Mouse (Mus musculus) MEL (cell line): ENCODE results near the gene Mpv17l2. TPM values are rescaled to one million over a fixed set of nuclear protein-coding genes. Genes with fewer than 3 reads are reported as not detected.

Source experiments
- DNase-seq: peaks from one replicate; pipeline ENCODE4 v3.0.0; 2011; ENCODE audit warnings: low read depth, low spot score
- H3K27ac ChIP-seq: 2 replicates; pipeline ENCODE4 v1.5.1; 2012; ENCODE audit warnings: low read depth, mild to moderate bottlenecking, control low read depth, low read length, moderate library complexity; ENCODE audit not compliant: control insufficient read depth
- H3K27me3 ChIP-seq, 2 experiments: fragments of 150-350 bp in 1 of 2; sonication (generic) in 1 of 2; 2 replicates each; pipeline ENCODE4 v1.6.1; 2012; ENCODE audit warnings: low read length in 2 of 2, mild to moderate bottlenecking in 2 of 2, improper control_type of control experiment in 1 of 2, moderate library complexity in 1 of 2; ENCODE audit not compliant: insufficient read depth in 2 of 2, control insufficient read depth in 1 of 2
- H3K36me3 ChIP-seq, 2 experiments: 2 replicates each; pipeline ENCODE4 v1.6.1; 2012 to 2014; ENCODE audit warnings: low read length in 2 of 2, improper control_type of control experiment in 1 of 2, inconsistent platforms in 1 of 2, mild to moderate bottlenecking in 1 of 2; ENCODE audit not compliant: insufficient read depth in 2 of 2, control insufficient read depth in 1 of 2
- H3K4me1 ChIP-seq, 2 experiments: fragments of 150-350 bp in 1 of 2; sonication (generic) in 1 of 2; 2 replicates each; pipeline ENCODE4 v1.6.1; 2012; ENCODE audit warnings: low read length in 2 of 2, improper control_type of control experiment in 1 of 2, mild to moderate bottlenecking in 1 of 2; ENCODE audit not compliant: insufficient read depth in 2 of 2, control insufficient read depth in 1 of 2
- H3K4me3 ChIP-seq, 2 experiments: fragments of 150-350 bp in 1 of 2; sonication (generic) in 1 of 2; 2 replicates each; pipeline ENCODE4 v1.5.1; 2012; ENCODE audit warnings: low read depth in 2 of 2, low read length in 2 of 2, mild to moderate bottlenecking in 2 of 2, moderate library complexity in 2 of 2, control low read depth in 1 of 2, improper control_type of control experiment in 1 of 2; ENCODE audit not compliant: control insufficient read depth in 1 of 2, insufficient read depth in 1 of 2
- H3K79me2 ChIP-seq: 2 replicates; pipeline ENCODE4 v1.6.1; 2012; ENCODE audit warnings: mild to moderate bottlenecking, low read length, moderate library complexity; ENCODE audit not compliant: control insufficient read depth, poor library complexity, insufficient read depth
- H3K9ac ChIP-seq: 2 replicates; pipeline ENCODE4 v1.6.1; 2012; ENCODE audit warnings: low read depth, mild to moderate bottlenecking, control low read depth, low read length, moderate library complexity; ENCODE audit not compliant: control insufficient read depth, poor library complexity, severe bottlenecking
- H3K9me3 ChIP-seq: fragments of 150-350 bp; sonication (generic); replicated peaks from 2 replicates; pipeline ENCODE4 v1.6.1; 2012; ENCODE audit warnings: mild to moderate bottlenecking, low read length, improper control_type of control experiment, moderate library complexity; ENCODE audit not compliant: insufficient read depth
- CHD1 ChIP-seq: IDR thresholded peaks from 2 replicates; pipeline ENCODE4 v1.6.1; 2012; ENCODE audit warnings: low read depth, mild to moderate bottlenecking, inconsistent platforms, low read length, improper control_type of control experiment
- CHD2 ChIP-seq: IDR thresholded peaks from 2 replicates; pipeline ENCODE4 v1.6.1; 2011; ENCODE audit warnings: low read length, improper control_type of control experiment
- CTCF ChIP-seq, 3 experiments: IDR thresholded peaks in 2 of 3; conservative IDR thresholded peaks in 1 of 3; 2 replicates each; pipeline ENCODE4 v1.5.1; 2011 to 2012; ENCODE audit warnings: low read length in 3 of 3, low read depth in 2 of 3, mild to moderate bottlenecking in 2 of 3, improper control_type of control experiment in 1 of 3, inconsistent platforms in 1 of 3, mixed read lengths in 1 of 3, moderate library complexity in 1 of 3; ENCODE audit not compliant: control insufficient read depth in 1 of 3, insufficient read depth in 1 of 3, poor library complexity in 1 of 3, severe bottlenecking in 1 of 3
- ETS1 ChIP-seq: IDR thresholded peaks from 2 replicates; pipeline ENCODE4 v1.6.1; 2012; ENCODE audit warnings: low read depth, mild to moderate bottlenecking, inconsistent platforms, low read length, improper control_type of control experiment, moderate library complexity
- MAFK ChIP-seq: IDR thresholded peaks from 2 replicates; pipeline ENCODE4 v1.6.1; 2011; ENCODE audit warnings: low read depth, mild to moderate bottlenecking, low read length, improper control_type of control experiment, borderline replicate concordance
- MAX ChIP-seq: IDR thresholded peaks from 2 replicates; pipeline ENCODE4 v1.6.1; 2011; ENCODE audit warnings: low read length, improper control_type of control experiment
- MAZ ChIP-seq: IDR thresholded peaks from 2 replicates; pipeline ENCODE4 v1.6.1; 2012; ENCODE audit warnings: low read depth, mild to moderate bottlenecking, inconsistent platforms, low read length, improper control_type of control experiment
- MEF2A ChIP-seq: IDR thresholded peaks from 2 replicates; pipeline ENCODE4 v1.6.1; 2014; ENCODE audit warnings: low read depth, mild to moderate bottlenecking, inconsistent platforms, low read length, improper control_type of control experiment; ENCODE audit not compliant: poor library complexity, insufficient replicate concordance, severe bottlenecking; ENCODE audit errors: extremely low read depth
- MXI1 ChIP-seq: IDR thresholded peaks from 2 replicates; pipeline ENCODE4 v1.6.1; 2011; ENCODE audit warnings: mild to moderate bottlenecking, low read depth, low read length, improper control_type of control experiment
- NRF1 ChIP-seq: IDR thresholded peaks from 2 replicates; pipeline ENCODE4 v1.6.1; 2014; ENCODE audit warnings: low read depth, mild to moderate bottlenecking, inconsistent platforms, low read length, improper control_type of control experiment, moderate library complexity; ENCODE audit not compliant: poor library complexity, insufficient read depth, severe bottlenecking
- POLR2AphosphoS2 ChIP-seq: IDR thresholded peaks from 2 replicates; pipeline ENCODE4 v1.6.1; 2011; ENCODE audit warnings: low read length, improper control_type of control experiment
- POLR2AphosphoS5 ChIP-seq: IDR thresholded peaks from 2 replicates; pipeline ENCODE4 v1.6.1; 2012; ENCODE audit warnings: low read depth, borderline replicate concordance, mild to moderate bottlenecking, inconsistent platforms, low read length, moderate library complexity, mixed read lengths
- SIN3A ChIP-seq: IDR thresholded peaks from 2 replicates; pipeline ENCODE4 v1.6.1; 2012; ENCODE audit warnings: low read length, improper control_type of control experiment, inconsistent platforms
- TAL1 ChIP-seq: IDR thresholded peaks from 2 replicates; pipeline ENCODE4 v1.6.1; 2012; ENCODE audit warnings: mild to moderate bottlenecking, inconsistent platforms, low read length, moderate library complexity, mixed read lengths
- TBP ChIP-seq: IDR thresholded peaks from 2 replicates; pipeline ENCODE4 v1.8.0; 2011; ENCODE audit warnings: low read depth, low read length, improper control_type of control experiment
- TCF12 ChIP-seq: IDR thresholded peaks from 2 replicates; pipeline ENCODE4 v1.6.1; 2014; ENCODE audit warnings: low read depth, mild to moderate bottlenecking, inconsistent platforms, low read length, improper control_type of control experiment, moderate library complexity
- UBTF ChIP-seq: IDR thresholded peaks from 2 replicates; pipeline ENCODE4 v1.6.1; 2012; ENCODE audit warnings: low read depth, mild to moderate bottlenecking, inconsistent platforms, low read length, improper control_type of control experiment, moderate library complexity, borderline replicate concordance; ENCODE audit not compliant: insufficient read depth
- USF1 ChIP-seq: IDR thresholded peaks from 2 replicates; pipeline ENCODE4 v1.6.1; 2014; ENCODE audit warnings: low read depth, mild to moderate bottlenecking, inconsistent platforms, low read length, improper control_type of control experiment, moderate library complexity
- ZKSCAN1 ChIP-seq: IDR thresholded peaks from 2 replicates; pipeline ENCODE4 v1.6.1; 2012; ENCODE audit warnings: low read depth, mild to moderate bottlenecking, inconsistent platforms, low read length, improper control_type of control experiment, moderate library complexity
- ZMIZ1 ChIP-seq: IDR thresholded peaks from 2 replicates; pipeline ENCODE4 v1.6.1; 2012; ENCODE audit warnings: low read depth, mild to moderate bottlenecking, inconsistent platforms, low read length, improper control_type of control experiment, moderate library complexity
- ZNF384 ChIP-seq: IDR thresholded peaks from 2 replicates; pipeline ENCODE4 v1.6.1; 2012; ENCODE audit warnings: low read depth, mild to moderate bottlenecking, inconsistent platforms, low read length, improper control_type of control experiment
- polyA plus RNA-seq, 2 experiments: library from polyadenylated mRNA; stranded (reverse) in 1 of 2; unstranded in 1 of 2; fragments of >175 nt in 1 of 2; fragments of >200 nt in 1 of 2; gene quantifications; 2 replicates each; pipeline versions ENCODE4 v1.2.1 to v1.2.4; 2012; ENCODE audit warnings: low replicate concordance in 2 of 2, low read depth in 1 of 2; ENCODE audit not compliant: insufficient read length in 2 of 2, insufficient read depth in 1 of 2, missing spikeins in 1 of 2
- total RNA-seq: library from RNA; depleted of rRNA; stranded (reverse); fragments of 300-350 nt; gene quantifications from 2 replicates; pipeline ENCODE4 v1.2.3, GENCODE M21; 2012

Gene Mpv17l2
- total and polyA plus RNA-seq, 3 experiments, result 52.8 to 102 TPM; not detected in 1

DNA sequence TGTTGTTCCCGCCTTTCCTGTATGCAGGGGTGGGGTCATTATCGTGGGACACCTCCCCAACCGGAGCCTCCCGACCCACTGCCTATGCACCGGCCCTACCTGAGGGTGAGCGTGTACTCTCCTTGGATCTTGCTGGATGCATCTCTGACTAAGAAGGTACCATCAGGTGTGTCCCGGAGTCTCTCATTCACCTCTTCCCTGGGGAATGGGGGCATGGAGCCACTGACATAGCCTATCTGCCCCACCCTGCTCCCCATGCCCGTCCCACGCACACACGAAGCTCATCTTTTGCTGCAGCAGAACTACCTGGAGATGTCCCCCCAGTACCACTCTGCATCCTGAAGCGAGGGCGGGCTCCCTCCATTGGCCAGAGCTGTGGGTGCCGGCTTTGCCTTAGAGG is 10.0 kb upstream of the Mpv17l2 start:
- no peaks in the 10 kb centered on the region for H3K27me3 ChIP-seq
- no peak overlapping the region for H3K4me3 ChIP-seq
- H3K79me2 ChIP-seq, result no peaks in the 10 kb centered on the region
- H3K27ac ChIP-seq, result no peak overlapping the region
- H3K4me1 ChIP-seq, result 0 out of 4 replicates have a peak, but pooled peaks cover 0 to 5% of the 10 kb centered on the region in 2 experiments
- TF ChIP-seq USF1 (no peak), ZMIZ1 (no peak), SIN3A (no peak), ZKSCAN1 (no peak), TAL1 (no peak), TBP (no peak), MAZ (no peak), MAX (no peak), CHD2 (no peak), POLR2AphosphoS2 (no peak), MAFK (no peak), ZNF384 (no peak), TCF12 (no peak), NRF1 (no peak), CHD1 (no peak), ETS1 (no peak)
- TF ChIP-seq, all 39 proteins: peak for 0
- H3K36me3 ChIP-seq, result no peaks in the 10 kb centered on the region; a peak in 1 of 4 replicates
- no peak overlapping the region for H3K9ac ChIP-seq
- DNase-seq, result no peak
- no peaks in the 10 kb centered on the region for H3K9me3 ChIP-seq

DNA sequence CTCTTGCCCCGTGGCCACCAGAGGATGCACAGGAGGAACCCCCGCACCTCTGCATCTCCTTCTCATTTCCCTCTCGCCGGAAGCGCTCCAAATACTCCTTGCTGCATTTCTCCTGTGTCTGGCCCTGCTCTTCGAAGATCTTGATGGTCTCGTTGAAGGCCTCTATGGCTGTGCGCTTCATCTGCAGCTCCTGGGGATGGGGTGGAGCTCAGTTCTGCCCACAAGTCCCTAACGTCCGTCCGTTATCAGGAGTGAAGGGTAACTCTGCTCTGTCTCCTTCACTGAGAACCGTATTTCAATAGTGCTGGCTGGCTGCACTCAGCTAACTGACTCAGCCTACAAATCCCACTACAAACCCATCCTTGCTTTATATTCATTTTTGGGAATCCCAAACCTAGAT is 9.1 kb upstream of the Mpv17l2 start:
- TF ChIP-seq UBTF (no peak), CHD2 (no peak), USF1 (no peak), POLR2AphosphoS5 (no peak), MEF2A (no peak), MXI1 (no peak), CTCF (IDR thresholded peaks at IDR 0.05 in 2 of 3, conservative IDR thresholded peaks at IDR 0.05 in 1 of 3; ENCODE audit: control insufficient read depth in 1 of 3, insufficient read depth in 1 of 3, low read depth in 2 of 3, low read length in 3 of 3, poor library complexity in 1 of 3, severe bottlenecking in 1 of 3) (no peak)
- no peaks in the 10 kb centered on the region for H3K27me3 ChIP-seq
- no peak overlapping the region for H3K9ac ChIP-seq
- H3K4me1 ChIP-seq, result peaks cover 0 to 6% of the 10 kb centered on the region in 2 experiments; a peak in 2 of 4 replicates
- peaks cover 0 to 1% of the 10 kb centered on the region in 2 experiments; a peak in 3 of 4 replicates for H3K36me3 ChIP-seq
- no peak overlapping the region for H3K4me3 ChIP-seq
- H3K79me2 ChIP-seq, result no peaks in the 10 kb centered on the region
- no peak overlapping the region for H3K27ac ChIP-seq
- H3K9me3 ChIP-seq, result no peaks in the 10 kb centered on the region
- no peak for DNase-seq
